Mouse (Mus musculus): ENCODE data around the gene Isoc2a. TPM values are rescaled to one million over a fixed set of nuclear protein-coding genes. Genes with fewer than 3 reads are reported as not detected.

Gene Isoc2a
- total RNA-seq, 1 experiment from 2014 or later: 9.0 TPM

Other genes starting within 250 kb of the Isoc2a start
- gene Tmem86b, start 245.7 kb upstream of the Isoc2a start, total RNA-seq (2017): 22.0 and 22.8 TPM in 2 replicates
- 155 and 186 TPM in 2 replicates for gene Ppp6r1, start 218.1 kb upstream of the Isoc2a start, total RNA-seq (2017)
- gene Hspbp1, start 192.1 kb upstream of the Isoc2a start, total RNA-seq (2017): 19.0 and 25.2 TPM in 2 replicates
- 0.20 and 2.6 TPM in 2 replicates for gene Brsk1, start 186.5 kb upstream of the Isoc2a start, total RNA-seq (2017)
- 5.0 and 7.3 TPM in 2 replicates for gene Tmem150b, start 151.9 kb upstream of the Isoc2a start, total RNA-seq (2017)
- gene Kmt5c, start 137.0 kb upstream of the Isoc2a start, total RNA-seq (2017): 40.6 and 46.4 TPM in 2 replicates
- gene Cox6b2, start 124.1 kb upstream of the Isoc2a start, total RNA-seq (2017): 14.1 and 53.9 TPM in 2 replicates
- not detected in 2 replicates for gene Fam71e2, start 105.9 kb upstream of the Isoc2a start, total RNA-seq (2017)
- 0.25 and 0.74 TPM in 2 replicates for gene Il11, start 94.3 kb upstream of the Isoc2a start, total RNA-seq (2017)
- 1.3 TPM in 1 of 2 replicates, not detected in the other for gene Tmem190, start 94.2 kb upstream of the Isoc2a start, total RNA-seq (2017)
- gene Tmem238, start 87.5 kb upstream of the Isoc2a start, total RNA-seq (2017): 9.3 and 19.0 TPM in 2 replicates
- gene Rpl28, start 84.3 kb upstream of the Isoc2a start, total RNA-seq (2017): 736 and 741 TPM in 2 replicates
- 137 and 174 TPM in 2 replicates for gene Ube2s, start 64.6 kb upstream of the Isoc2a start, total RNA-seq (2017)
- gene Shisa7, start 32.5 kb upstream of the Isoc2a start, total RNA-seq (2017): 0.06 and 0.45 TPM in 2 replicates
- 59.8 and 69.7 TPM in 2 replicates for gene Isoc2b, start 6.9 kb upstream of the Isoc2a start, total RNA-seq (2017)
- gene Gm36210, start 29.4 kb downstream of the Isoc2a start, total RNA-seq (2017): not detected in 2 replicates
- gene Zfp628, start 38.1 kb downstream of the Isoc2a start, total RNA-seq (2017): 2.2 and 3.2 TPM in 2 replicates
- not detected in 2 replicates for gene Nat14, start 44.9 kb downstream of the Isoc2a start, total RNA-seq (2017)
- not detected in 2 replicates for gene Ssc5d, start 48.6 kb downstream of the Isoc2a start, total RNA-seq (2017)
- gene Sbk2, start 87.3 kb downstream of the Isoc2a start, total RNA-seq (2017): not detected in 2 replicates
- not detected in 2 replicates for gene Sbk3, start 94.0 kb downstream of the Isoc2a start, total RNA-seq (2017)
- 5.7 and 6.6 TPM in 2 replicates for gene Zfp579, start 119.0 kb downstream of the Isoc2a start, total RNA-seq (2017)
- 3.0 and 12.6 TPM in 2 replicates for gene Zfp524, start 137.3 kb downstream of the Isoc2a start, total RNA-seq (2017)
- gene Fiz1, start 137.5 kb downstream of the Isoc2a start, total RNA-seq (2017): 25.6 and 32.0 TPM in 2 replicates
- 0.31 TPM in 1 of 2 replicates, not detected in the other for gene Gm44973, start 138.3 kb downstream of the Isoc2a start, total RNA-seq (2017)
- gene Zfp865, start 143.2 kb downstream of the Isoc2a start, total RNA-seq (2017): 13.9 and 14.0 TPM in 2 replicates
- not detected in 2 replicates for gene Ccdc106, start 143.4 kb downstream of the Isoc2a start, total RNA-seq (2017)
- 1.3 TPM in 1 of 2 replicates, not detected in the other for gene 4632433K11Rik, start 157.0 kb downstream of the Isoc2a start, total RNA-seq (2017)
- 3.9 and 5.9 TPM in 2 replicates for gene Zfp784, start 161.3 kb downstream of the Isoc2a start, total RNA-seq (2017)
- gene Zfp580, start 174.4 kb downstream of the Isoc2a start, total RNA-seq (2017): 2.1 and 2.4 TPM in 2 replicates
- gene U2af2, start 185.0 kb downstream of the Isoc2a start, total RNA-seq (2017): 229 and 261 TPM in 2 replicates
- gene Epn1, start 203.1 kb downstream of the Isoc2a start, total RNA-seq (2017): 25.7 and 38.2 TPM in 2 replicates
- not detected in 2 replicates for gene Rfpl4, start 239.8 kb downstream of the Isoc2a start, total RNA-seq (2017)
- gene Rasl2-9, start 248.8 kb downstream of the Isoc2a start, total RNA-seq (2017): not detected in 2 replicates

All from hematopoietic stem cell, adult 5-6 weeks (primary cell).